Mouse (Mus musculus): ENCODE measurements around the gene Mum1l1. TPM values are rescaled to one million over a fixed set of nuclear protein-coding genes. Genes with fewer than 3 reads are reported as not detected.

Mum1l1 gene
- 0.12 TPM in 1 of 4 replicates, not detected in the others for total RNA-seq (2023)

DNA sequence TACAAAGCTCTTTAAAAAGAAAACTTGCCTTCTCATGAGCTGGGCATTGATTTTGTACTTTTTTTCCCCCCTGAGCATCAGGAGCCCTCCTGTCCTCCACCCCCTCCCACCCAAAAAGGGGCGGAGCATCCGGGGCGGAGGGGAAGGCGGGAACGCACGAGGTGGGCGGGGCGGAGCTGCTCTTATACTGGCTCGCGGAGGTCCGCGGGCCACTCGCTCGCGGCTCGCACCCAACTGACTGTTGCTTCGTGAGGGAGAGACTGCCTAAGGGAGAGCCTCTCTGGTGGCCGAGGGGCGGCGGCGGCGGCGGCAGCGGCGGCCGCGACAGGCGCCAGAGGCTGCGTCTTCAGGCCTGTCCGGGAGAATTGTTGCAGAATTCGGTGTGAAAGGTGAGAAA is at the start of gene Mum1l1:
Mum1l1 (plus strand) TSS at position 214 of the 397 bp plus-strand sequence.

GRCm38 (mm10) chrX:139178928-139179327 is 30.9 kb upstream of the Mum1l1 start, which contains the start of gene 4933428M09Rik:
Gene 4933428M09Rik (plus strand): TSS chrX:139179228.

Other genes starting within 250 kb of the Mum1l1 start
- gene Serpina7, start 124.8 kb upstream of the Mum1l1 start, total RNA-seq (2023): not detected in 4 replicates
- gene 4930513O06Rik, start 123.8 kb upstream of the Mum1l1 start, total RNA-seq (2023): not detected in 4 replicates
- not detected in 4 replicates for gene 4933428M09Rik, start 30.8 kb upstream of the Mum1l1 start, total RNA-seq (2023)
- gene Trap1a, start 123.6 kb downstream of the Mum1l1 start, total RNA-seq (2023): not detected in 4 replicates